Mouse (Mus musculus) thymus, adult 2 months (tissue): ENCODE data around the gene Aqr. TPM values are rescaled to one million over a fixed set of nuclear protein-coding genes. Genes with fewer than 3 reads are reported as not detected.
A peak's percentile ranks its signal among the peaks of the same experiment; 100 is the strongest.

ENCODE experiments used
- DNase-seq: peaks from one replicate; pipeline ENCODE4 v3.0.0; 2021
- H3K27ac ChIP-seq: fragments of 200-500 bp; 2 replicates; pipeline ENCODE4 v1.5.1; 2012; ENCODE audit warnings: low read length, control low read depth; ENCODE audit not compliant: control insufficient read depth, insufficient read depth
- H3K27me3 ChIP-seq: fragments of 200-500 bp; 2 replicates; pipeline ENCODE4 v1.6.1; 2012; ENCODE audit warnings: mild to moderate bottlenecking, low read length, moderate library complexity, mixed read lengths; ENCODE audit not compliant: control insufficient read depth, insufficient read depth
- H3K36me3 ChIP-seq: fragments of 200-500 bp; 2 replicates; pipeline ENCODE4 v1.6.1; 2012; ENCODE audit warnings: mild to moderate bottlenecking, low read length, moderate library complexity; ENCODE audit not compliant: control insufficient read depth, insufficient read depth
- H3K4me1 ChIP-seq: fragments of 200-500 bp; replicated peaks from 2 replicates; pipeline ENCODE4 v1.6.1; 2012; ENCODE audit warnings: low read length; ENCODE audit not compliant: control insufficient read depth, insufficient read depth
- H3K4me3 ChIP-seq: fragments of 200-500 bp; 2 replicates; pipeline ENCODE4 v1.5.1; 2012; ENCODE audit warnings: mild to moderate bottlenecking, low read length, control low read depth, moderate library complexity; ENCODE audit not compliant: control insufficient read depth, insufficient read depth
- CTCF ChIP-seq: fragments of 200-500 bp; IDR thresholded peaks from 2 replicates; pipeline ENCODE4 v1.5.1; 2012; ENCODE audit warnings: mild to moderate bottlenecking, control low read depth, low read length, moderate library complexity, borderline replicate concordance; ENCODE audit not compliant: control insufficient read depth, poor library complexity, insufficient read depth; ENCODE audit errors: extremely low read depth
- POLR2A ChIP-seq: fragments of 200-500 bp; IDR thresholded peaks from 2 replicates; pipeline ENCODE4 v1.6.1; 2012; ENCODE audit warnings: mild to moderate bottlenecking, low read length, control low read depth, moderate library complexity; ENCODE audit not compliant: control insufficient read depth, poor library complexity, insufficient read depth; ENCODE audit errors: extremely low read depth
- WGBS: fragments of 180-500 bp; shearing (Covaris S2); methylation state at CpG from one replicate; pipeline ENCODE4 v1.1.7; 2018; 5-methylcytosine and 5-hydroxymethylcytosine counted together
- polyA plus RNA-seq: library from polyadenylated mRNA; depleted of rRNA; stranded (reverse); fragments of >200 nt; gene quantifications from 2 replicates; pipeline ENCODE4 v1.2.3, GENCODE M21; 2012

The Aqr gene
- polyA plus RNA-seq, 1 experiment: 35.3 TPM

GRCm38 (mm10) chr2:114157345-114157744 lies 29.5 kb downstream of the Aqr start:
- no peak for TF ChIP-seq CTCF
- TF ChIP-seq POLR2A: no peak
- DNase-seq: no peak
- Histone ChIP-seq H3K27me3 (no peaks in the 10 kb centered on the region), H3K27ac (no peak overlapping the region), H3K4me3 (no peak overlapping the region), H3K36me3 (peaks cover 59% of the 10 kb centered on the region), H3K4me1 (no peaks in the 10 kb centered on the region)
- 78% methylated on average over 4 of the region's 4 CpGs for WGBS

- Histone ChIP-seq H3K27ac (no peak overlapping the region), H3K27me3 (no peaks in the 10 kb centered on the region), H3K4me3 (no peak overlapping the region), H3K4me1 (no peaks in the 10 kb centered on the region), H3K36me3 (peaks cover 59% of the 10 kb centered on the region)
- 97% methylated on average over 1 of the region's 1 CpGs for WGBS
- DNase-seq: no peak
- TF ChIP-seq CTCF (no peak), POLR2A (no peak)
These were observed 30.2 kb downstream of the Aqr start for GRCm38 (mm10) chr2:114156639-114157038.

GRCm38 (mm10) chr2:114153247-114153646 lies 33.6 kb downstream of the Aqr start:
- Histone ChIP-seq H3K27me3 (no peaks in the 10 kb centered on the region), H3K27ac (no peak overlapping the region), H3K4me3 (no peak overlapping the region), H3K36me3 (peaks cover 65% of the 10 kb centered on the region), H3K4me1 (no peaks in the 10 kb centered on the region)
- no peak for DNase-seq
- TF ChIP-seq CTCF: no peak
- no peak for TF ChIP-seq POLR2A
- 38% methylated on average over 6 of the region's 6 CpGs for WGBS

- Histone ChIP-seq H3K27me3 (no peaks in the 10 kb centered on the region), H3K27ac (no peak overlapping the region), H3K36me3 (peaks cover 68% of the 10 kb centered on the region), H3K4me3 (no peak overlapping the region), H3K4me1 (peaks cover 16% of the 10 kb centered on the region)
- DNase-seq: no peak
- TF ChIP-seq CTCF (no peak), POLR2A (no peak)
- WGBS: 88% methylated on average over 15 of the region's 15 CpGs
These were observed 39.9 kb downstream of the Aqr start for GRCm38 (mm10) chr2:114146864-114147458.

- Histone ChIP-seq H3K36me3 (peaks cover 69% of the 10 kb centered on the region), H3K4me1 (peaks cover 16% of the 10 kb centered on the region), H3K4me3 (no peak overlapping the region), H3K27me3 (no peaks in the 10 kb centered on the region), H3K27ac (no peak overlapping the region; the same call in 1 of the 2 replicates)
- DNase-seq: peak; percentile 67
- TF ChIP-seq CTCF (no peak), POLR2A (no peak)
- WGBS: 2% methylated on average over 6 of the region's 6 CpGs
These were observed 41.5 kb downstream of the Aqr start for GRCm38 (mm10) chr2:114145315-114145801.

GRCm38 (mm10) chr2:114144915-114145314 lies 41.9 kb downstream of the Aqr start:
- 9% methylated on average over 5 of the region's 5 CpGs for WGBS
- Histone ChIP-seq H3K4me3 (no peak overlapping the region), H3K27me3 (no peaks in the 10 kb centered on the region), H3K4me1 (peaks cover 16% of the 10 kb centered on the region), H3K27ac (peak overlapping the region; percentile 25; the same call in 1 of the 2 replicates), H3K36me3 (peaks cover 69% of the 10 kb centered on the region)
- DNase-seq: peak; percentile 64
- TF ChIP-seq POLR2A (no peak), CTCF (no peak)
